Comparison of ENCODE assay signal across 11 mouse cellular contexts in genomic region chr9:100415328-100415979, GRCm38 (mm10).
DNase-seq lines count a peak whose midpoint lies in the region; ATAC-seq and TF ChIP-seq lines count a peak whose summit lies in the region.
"Had no signal": no experiment of that assay in that cellular context is flagged by ENCODE, and none has a peak within 500 bp of the region (broad histone marks: within the 10 kb centered on the region; RNA-seq: fewer than 3 reads in every experiment).

No protein-coding gene starts in this region.

- H3K36me3 ChIP-seq in neural tube, embryonic 14.5 days (ENCODE audit: control insufficient read depth, insufficient read depth, low read length): no peaks in the 10 kb centered on the region
- H3K36me3 ChIP-seq: G1E; liver, embryonic 13.5 days; stomach, embryonic 15.5 days had no signal

- no peak for TF ChIP-seq CTCF in brain, embryonic 14.5 days (IDR thresholded peaks at IDR 0.05; ENCODE audit: borderline replicate concordance, extremely low read depth, insufficient read depth, insufficient read length)

- H3K4me1 ChIP-seq in neural tube, embryonic 14.5 days (ENCODE audit: control insufficient read depth, insufficient read depth, low read length): 0 out of 2 replicates have a peak, but pooled peaks cover 3% of the 10 kb centered on the region
- H3K4me1 ChIP-seq: liver, embryonic 13.5 days; stomach, embryonic 15.5 days had no signal

- H3K27ac ChIP-seq in neural tube, embryonic 14.5 days (ENCODE audit: low read depth, low read length): no peak overlapping the region
- H3K27ac ChIP-seq: liver, embryonic 13.5 days; stomach, embryonic 15.5 days had no signal

- DNase-seq in gastrocnemius, postnatal 10 days: peak; percentile 52
- no peak for DNase-seq in gastrocnemius, postnatal 25 days
- DNase-seq in brain, embryonic 14.5 days (ENCODE audit: low read depth): peak; percentile 95
- peak; percentile 20 for DNase-seq in kidney, adult 11 months
- DNase-seq in left cerebral cortex, postnatal 10 days (ENCODE audit: extremely low spot score in 1 of 2, low spot score in 2 of 2): peak; percentile 64 to 87
- DNase-seq in embryo, embryonic 10 days (ENCODE audit: low spot score): no peak
- DNase-seq in thymus, postnatal 10 days (ENCODE audit: low spot score in 2 of 2): no peak
- DNase-seq: liver, embryonic 13.5 days had no signal

- no peak for TF ChIP-seq POLR2A in brain, embryonic 14.5 days (IDR thresholded peaks at IDR 0.05; ENCODE audit: borderline replicate concordance, extremely low read depth, insufficient read depth, insufficient read length, poor library complexity, severe bottlenecking)

- no peak overlapping the region for H3K9ac ChIP-seq in neural tube, embryonic 14.5 days (replicated peaks; ENCODE audit: low read depth, low read length)
- H3K9ac ChIP-seq: liver, embryonic 13.5 days; stomach, embryonic 15.5 days had no signal

- WGBS in neural tube, embryonic 14.5 days: 23% methylated on average over 7 of the region's 7 CpGs

- intact Hi-C loops in left cerebral cortex, postnatal 10 days (cut with DNase I): no loop called here

- H3K27me3 ChIP-seq in neural tube, embryonic 14.5 days (ENCODE audit: control insufficient read depth, insufficient read depth, low read length): no peaks in the 10 kb centered on the region
- H3K27me3 ChIP-seq: liver, embryonic 13.5 days; stomach, embryonic 15.5 days had no signal

- H3K4me3 ChIP-seq in neural tube, embryonic 14.5 days (ENCODE audit: low read depth, low read length): no peak overlapping the region
- H3K4me3 ChIP-seq: liver, embryonic 13.5 days; stomach, embryonic 15.5 days had no signal

- peak; percentile 58; the same call in 1 of the 2 replicates for ATAC-seq in neural tube, embryonic 14.5 days (ENCODE audit: low read depth)

- no peak overlapping the region for H3K4me2 ChIP-seq in neural tube, embryonic 14.5 days (ENCODE audit: low read depth, low read length)
- H3K4me2 ChIP-seq: liver, embryonic 13.5 days; stomach, embryonic 15.5 days had no signal

- H3K9me3 ChIP-seq in neural tube, embryonic 14.5 days (ENCODE audit: control insufficient read depth, low read length): no peaks in the 10 kb centered on the region
- H3K9me3 ChIP-seq: G1E; liver, embryonic 13.5 days; stomach, embryonic 15.5 days had no signal

Comparison
In these comparisons a context has a peak if more than half of its experiments do, and no peak if none do; other contexts are left out.
1. DNase-seq: peak in gastrocnemius, postnatal 10 days (single experiment), brain, embryonic 14.5 days (single experiment), kidney, adult 11 months (single experiment) and left cerebral cortex, postnatal 10 days (2 of 2); none in gastrocnemius, postnatal 25 days (single experiment), embryo, embryonic 10 days (single experiment) and thymus, postnatal 10 days (0 of 2).